Mouse (Mus musculus): ENCODE data around the gene Tex50. TPM values are rescaled to one million over a fixed set of nuclear protein-coding genes. Genes with fewer than 3 reads are reported as not detected.
"Not testable (repeated sequence)": the region's sequence is repeated elsewhere in the genome, so short reads cannot be mapped to it uniquely, and the experiment has no call there.

Tex50 gene
- not detected in 2 replicates for polyA plus RNA-seq (2012; rRNA removed)

GRCm38 (mm10) chr1:161159214-161159613 lies at the start of gene Tex50:
Gene Tex50, minus strand, starts transcription at chr1:161159314.
- H3K27me3 ChIP-seq (ENCODE audit: control insufficient read depth, insufficient read depth, low read length): no peaks in the 10 kb centered on the region
- H3K36me3 ChIP-seq (ENCODE audit: control insufficient read depth, insufficient read depth, low read length): no peaks in the 10 kb centered on the region
- H3K4me1 ChIP-seq (ENCODE audit: control insufficient read depth, insufficient read depth, insufficient read length): peaks cover 9% of the 10 kb centered on the region
- no peak within 1 kb of the TSS for H3K4me3 ChIP-seq (ENCODE audit: extremely low read depth, insufficient read depth, insufficient read length)
- no peak for DNase-seq (ENCODE audit: low read depth in 1 of 2, low spot score in 2 of 2)
- WGBS: 94% methylated on average over 3 of the region's 3 CpGs
- TF ChIP-seq POLR2A (IDR thresholded peaks at IDR 0.05; ENCODE audit: low read depth, low read length) (no peak), CTCF (IDR thresholded peaks at IDR 0.05; ENCODE audit: extremely low read depth, insufficient read depth, insufficient read length, insufficient replicate concordance) (no peak)
- H3K27ac ChIP-seq (ENCODE audit: insufficient read depth, low read length): no peak within 1 kb of the TSS

- WGBS: 69% methylated on average over 5 of the region's 5 CpGs
Measured at GRCm38 (mm10) chr1:161199856-161200255, 40.7 kb upstream of the Tex50 start.

GRCm38 (mm10) chr1:161196364-161196763 lies 37.2 kb upstream of the Tex50 start:
- not testable (repeated sequence) for H3K36me3 ChIP-seq (ENCODE audit: control insufficient read depth, insufficient read depth, low read length); H3K4me3 ChIP-seq (ENCODE audit: extremely low read depth, insufficient read depth, insufficient read length); H3K4me1 ChIP-seq (ENCODE audit: control insufficient read depth, insufficient read depth, insufficient read length); H3K27ac ChIP-seq (ENCODE audit: insufficient read depth, low read length); DNase-seq (ENCODE audit: low read depth in 1 of 2, low spot score in 2 of 2); H3K27me3 ChIP-seq (ENCODE audit: control insufficient read depth, insufficient read depth, low read length)
- 60% methylated on average over 11 of the region's 11 CpGs for WGBS

More at GRCm38 (mm10) chr1:161199856-161200255, 40.7 kb upstream of the Tex50 start:
- Histone ChIP-seq H3K36me3 (ENCODE audit: control insufficient read depth, insufficient read depth, low read length) (no peaks in the 10 kb centered on the region), H3K4me3 (ENCODE audit: extremely low read depth, insufficient read depth, insufficient read length) (no peak overlapping the region), H3K4me1 (ENCODE audit: control insufficient read depth, insufficient read depth, insufficient read length) (0 out of 2 replicates have a peak, but pooled peaks cover 2% of the 10 kb centered on the region), H3K27ac (ENCODE audit: insufficient read depth, low read length) (no peak overlapping the region), H3K27me3 (ENCODE audit: control insufficient read depth, insufficient read depth, low read length) (no peaks in the 10 kb centered on the region)
- no peak for TF ChIP-seq POLR2A (IDR thresholded peaks at IDR 0.05; ENCODE audit: low read depth, low read length)
- no peak for TF ChIP-seq CTCF (IDR thresholded peaks at IDR 0.05; ENCODE audit: extremely low read depth, insufficient read depth, insufficient read length, insufficient replicate concordance)
- no peak for DNase-seq (ENCODE audit: low read depth in 1 of 2, low spot score in 2 of 2)

- WGBS: under 1% methylated on average over 16 of the region's 16 CpGs
- Histone ChIP-seq H3K4me1 (ENCODE audit: control insufficient read depth, insufficient read depth, insufficient read length) (0 out of 2 replicates have a peak, but pooled peaks cover 2% of the 10 kb centered on the region), H3K4me3 (ENCODE audit: extremely low read depth, insufficient read depth, insufficient read length) (peak overlapping the region; percentile 54), H3K27ac (ENCODE audit: insufficient read depth, low read length) (no peak overlapping the region), H3K27me3 (ENCODE audit: control insufficient read depth, insufficient read depth, low read length) (0 out of 2 replicates have a peak, but pooled peaks cover 2% of the 10 kb centered on the region), H3K36me3 (ENCODE audit: control insufficient read depth, insufficient read depth, low read length) (no peaks in the 10 kb centered on the region)
- TF ChIP-seq POLR2A (IDR thresholded peaks at IDR 0.05; ENCODE audit: low read depth, low read length): no peak
- TF ChIP-seq CTCF (IDR thresholded peaks at IDR 0.05; ENCODE audit: extremely low read depth, insufficient read depth, insufficient read length, insufficient replicate concordance): peak; percentile 34; the same call in 1 of the 2 replicates
- DNase-seq (ENCODE audit: low read depth in 1 of 2, low spot score in 2 of 2): peak in 1 of 2 experiments; percentile 26
Measured at GRCm38 (mm10) chr1:161195541-161196351, 36.6 kb upstream of the Tex50 start.

GRCm38 (mm10) chr1:161190253-161190910 lies 31.3 kb upstream of the Tex50 start:
- WGBS: 66% methylated on average over 9 of the region's 9 CpGs
- no peak overlapping the region for H3K27ac ChIP-seq (ENCODE audit: insufficient read depth, low read length)
- H3K36me3 ChIP-seq (ENCODE audit: control insufficient read depth, insufficient read depth, low read length): no peaks in the 10 kb centered on the region
- H3K27me3 ChIP-seq (ENCODE audit: control insufficient read depth, insufficient read depth, low read length): 0 out of 2 replicates have a peak, but pooled peaks cover 2% of the 10 kb centered on the region
- TF ChIP-seq CTCF (IDR thresholded peaks at IDR 0.05; ENCODE audit: extremely low read depth, insufficient read depth, insufficient read length, insufficient replicate concordance): no peak
- no peak overlapping the region for H3K4me3 ChIP-seq (ENCODE audit: extremely low read depth, insufficient read depth, insufficient read length)
- DNase-seq (ENCODE audit: low read depth in 1 of 2, low spot score in 2 of 2): no peak
- 0 out of 2 replicates have a peak, but pooled peaks cover 1% of the 10 kb centered on the region for H3K4me1 ChIP-seq (ENCODE audit: control insufficient read depth, insufficient read depth, insufficient read length)

GRCm38 (mm10) chr1:161185431-161185830 lies 26.3 kb upstream of the Tex50 start:
- Histone ChIP-seq H3K36me3 (ENCODE audit: control insufficient read depth, insufficient read depth, low read length) (no peaks in the 10 kb centered on the region), H3K4me3 (ENCODE audit: extremely low read depth, insufficient read depth, insufficient read length) (no peak overlapping the region), H3K27me3 (ENCODE audit: control insufficient read depth, insufficient read depth, low read length) (no peaks in the 10 kb centered on the region), H3K4me1 (ENCODE audit: control insufficient read depth, insufficient read depth, insufficient read length) (no peaks in the 10 kb centered on the region; the same call in 1 of the 2 replicates), H3K27ac (ENCODE audit: insufficient read depth, low read length) (no peak overlapping the region)
- TF ChIP-seq CTCF (IDR thresholded peaks at IDR 0.05; ENCODE audit: extremely low read depth, insufficient read depth, insufficient read length, insufficient replicate concordance) (no peak), POLR2A (IDR thresholded peaks at IDR 0.05; ENCODE audit: low read depth, low read length) (no peak)
- no peak for DNase-seq (ENCODE audit: low read depth in 1 of 2, low spot score in 2 of 2)
- 89% methylated on average over 3 of the region's 3 CpGs for WGBS

All from spleen, adult 2 months (tissue).